Comparison of ENCODE assay signal across 13 mouse cellular contexts in genomic region chr4:106983908-106984515, GRCm38 (mm10).
DNase-seq lines count a peak whose midpoint lies in the region; ATAC-seq lines count a peak whose summit lies in the region.
"Had no signal": no experiment of that assay in that cellular context is flagged by ENCODE, and none has a peak within 500 bp of the region (broad histone marks: within the 10 kb centered on the region; RNA-seq: fewer than 3 reads in every experiment).

No protein-coding gene starts in this region.

- 0 out of 2 replicates have a peak, but pooled peaks cover 5% of the 10 kb centered on the region for H3K36me3 ChIP-seq in embryonic facial prominence, embryonic 12.5 days
- H3K36me3 ChIP-seq in hindbrain, embryonic 16.5 days (ENCODE audit: control insufficient read depth, insufficient read depth, low read length) = no peaks in the 10 kb centered on the region
- no peaks in the 10 kb centered on the region for H3K36me3 ChIP-seq in midbrain, embryonic 16.5 days (ENCODE audit: control insufficient read depth, insufficient read depth, low read length)
- H3K36me3 ChIP-seq: heart, embryonic 15.5 days; stomach, embryonic 15.5 days had no signal

- no peaks in the 10 kb centered on the region for H3K27me3 ChIP-seq in embryonic facial prominence, embryonic 12.5 days
- H3K27me3 ChIP-seq in hindbrain, embryonic 16.5 days (replicated peaks; ENCODE audit: control insufficient read depth, insufficient read depth, low read length) = no peaks in the 10 kb centered on the region
- no peaks in the 10 kb centered on the region for H3K27me3 ChIP-seq in midbrain, embryonic 16.5 days (ENCODE audit: control insufficient read depth, insufficient read depth, low read depth, low read length)
- H3K27me3 ChIP-seq: heart, embryonic 15.5 days; stomach, embryonic 15.5 days had no signal

- intact Hi-C loops in left cerebral cortex, postnatal 4 days (cut with DNase I) = no loop called here
- intact Hi-C loops in left cerebral cortex, postnatal 25 days (cut with DNase I) = no loop called here

- no peak for ATAC-seq in embryonic facial prominence, embryonic 12.5 days (ENCODE audit: insufficient number of reproducible peaks, insufficient read depth, low FRiP score, low TSS enrichment)
- 0 out of 2 replicates have a peak, but pooled peaks have one; percentile 21 for ATAC-seq in hindbrain, embryonic 16.5 days
- no peak for ATAC-seq in midbrain, embryonic 16.5 days

- no peaks in the 10 kb centered on the region for H3K9me3 ChIP-seq in embryonic facial prominence, embryonic 12.5 days
- H3K9me3 ChIP-seq in hindbrain, embryonic 16.5 days (ENCODE audit: control insufficient read depth, low read length) = no peaks in the 10 kb centered on the region
- no peaks in the 10 kb centered on the region for H3K9me3 ChIP-seq in midbrain, embryonic 16.5 days (replicated peaks; ENCODE audit: control insufficient read depth, low read length, poor library complexity, severe bottlenecking)
- H3K9me3 ChIP-seq: heart, embryonic 15.5 days; stomach, embryonic 15.5 days had no signal

- H3K4me2 ChIP-seq in embryonic facial prominence, embryonic 12.5 days (replicated peaks) = no peak overlapping the region
- no peak overlapping the region for H3K4me2 ChIP-seq in hindbrain, embryonic 16.5 days (ENCODE audit: low read length)
- H3K4me2 ChIP-seq in midbrain, embryonic 16.5 days (ENCODE audit: low read length) = no peak overlapping the region
- H3K4me2 ChIP-seq: heart, embryonic 15.5 days; stomach, embryonic 15.5 days had no signal

- H3K9ac ChIP-seq in embryonic facial prominence, embryonic 12.5 days = no peak overlapping the region
- H3K9ac ChIP-seq in hindbrain, embryonic 16.5 days (ENCODE audit: low read depth, low read length) = no peak overlapping the region
- H3K9ac ChIP-seq in midbrain, embryonic 16.5 days (ENCODE audit: low read depth, low read length) = 0 out of 2 replicates have a peak overlapping the region, but pooled peaks have one; percentile 12
- H3K9ac ChIP-seq: heart, embryonic 15.5 days; stomach, embryonic 15.5 days had no signal

- 67% methylated on average over 7 of the region's 7 CpGs for WGBS in embryonic facial prominence, embryonic 12.5 days
- 46% methylated on average over 7 of the region's 7 CpGs for WGBS in hindbrain, embryonic 16.5 days
- 45% methylated on average over 7 of the region's 7 CpGs for WGBS in midbrain, embryonic 16.5 days

- peak; percentile 28 for DNase-seq in left cerebral cortex, postnatal 4 days
- no peak for DNase-seq in left cerebral cortex, postnatal 25 days (ENCODE audit: low spot score in 2 of 2)
- no peak for DNase-seq in layer of hippocampus, adult 9-10 months (ENCODE audit: low spot score)
- no peak for DNase-seq in urinary bladder, postnatal 25 days (ENCODE audit: low spot score)
- DNase-seq in lung, postnatal 14 days = no peak
- DNase-seq: cerebellum, adult 9-10 months; right cerebral cortex, postnatal 4 days; thymus, postnatal 14 days had no signal

- no peak overlapping the region for H3K4me3 ChIP-seq in embryonic facial prominence, embryonic 12.5 days
- no peak overlapping the region for H3K4me3 ChIP-seq in hindbrain, embryonic 16.5 days (ENCODE audit: low read length)
- no peak overlapping the region for H3K4me3 ChIP-seq in midbrain, embryonic 16.5 days (ENCODE audit: low read depth, low read length)
- H3K4me3 ChIP-seq: heart, embryonic 15.5 days; stomach, embryonic 15.5 days had no signal

- H3K27ac ChIP-seq in embryonic facial prominence, embryonic 12.5 days = peak overlapping the region; percentile 46
- peak overlapping the region; percentile 71 for H3K27ac ChIP-seq in hindbrain, embryonic 16.5 days (ENCODE audit: low read depth, low read length)
- H3K27ac ChIP-seq in midbrain, embryonic 16.5 days (ENCODE audit: low read length) = no peak overlapping the region; the same call in 1 of the 2 replicates
- H3K27ac ChIP-seq: heart, embryonic 15.5 days had no signal

- H3K4me1 ChIP-seq in embryonic facial prominence, embryonic 12.5 days = peaks cover 94% of the 10 kb centered on the region
- peaks cover 60% of the 10 kb centered on the region for H3K4me1 ChIP-seq in hindbrain, embryonic 16.5 days (ENCODE audit: control insufficient read depth, insufficient read depth, low read depth, low read length)
- peaks cover 65% of the 10 kb centered on the region for H3K4me1 ChIP-seq in midbrain, embryonic 16.5 days (ENCODE audit: control insufficient read depth, insufficient read depth, low read length)
